Mouse (Mus musculus) erythroblast, embryonic 14.5 days (primary cell): ENCODE measurements around the gene Pnma1.

Source experiments
- GATA1 ChIP-seq: IDR thresholded peaks from 2 replicates; pipeline ENCODE4 v1.6.1; 2012; ENCODE audit warnings: low read length, inconsistent platforms, mixed read lengths
- TAL1 ChIP-seq: IDR thresholded peaks from 3 replicates; pipeline ENCODE4 v1.6.1; 2012; ENCODE audit warnings: low read length, inconsistent platforms, mixed read lengths

GRCm38 (mm10) chr12:84099605-84100004 is 48.7 kb downstream of the Pnma1 start:
- TF ChIP-seq GATA1 (no peak), TAL1 (no peak)
